Mouse (Mus musculus) limb, embryonic 10.5 days (tissue): ENCODE measurements around the gene Gen1. TPM values are rescaled to one million over a fixed set of nuclear protein-coding genes. Genes with fewer than 3 reads are reported as not detected.

ENCODE experiments used
- DNase-seq: peaks from one replicate; pipeline ENCODE4 v3.0.0-alpha.2; 2017; ENCODE audit warnings: low spot score
- H3K27ac ChIP-seq: fragments of 300-500 bp; sonication (generic); 2 replicates; pipeline ENCODE4 v1.5.1; 2016; ENCODE audit warnings: mild to moderate bottlenecking
- H3K27me3 ChIP-seq: fragments of 300-500 bp; sonication (generic); 2 replicates; pipeline ENCODE4 v1.6.1; 2016; ENCODE audit warnings: low read depth, mild to moderate bottlenecking; ENCODE audit not compliant: poor library complexity, severe bottlenecking
- H3K36me3 ChIP-seq: fragments of 300-500 bp; sonication (generic); 2 replicates; pipeline ENCODE4 v1.6.1; 2016; ENCODE audit warnings: mild to moderate bottlenecking, moderate library complexity
- H3K4me1 ChIP-seq: fragments of 300-500 bp; sonication (generic); 2 replicates; pipeline ENCODE4 v1.6.1; 2016
- H3K4me3 ChIP-seq: fragments of 300-500 bp; sonication (generic); 2 replicates; pipeline ENCODE4 v1.5.1; 2016; ENCODE audit warnings: mild to moderate bottlenecking, moderate library complexity
- H3K9me3 ChIP-seq: fragments of 300-500 bp; sonication (generic); replicated peaks from 2 replicates; pipeline ENCODE4 v1.6.1; 2016; ENCODE audit warnings: mild to moderate bottlenecking
- WGBS: fragments of 180-500 bp; shearing (Covaris S2); methylation state at CpG from one replicate; pipeline ENCODE4 v1.1.7; 2016; 5-methylcytosine and 5-hydroxymethylcytosine counted together
- microRNA-seq: library from miRNA; unstranded; fragments of <30 nt; microRNA quantifications from one replicate; pipeline ENCODE4, GENCODE M21; 2017
- polyA plus RNA-seq: library from polyadenylated mRNA; unstranded; fragments of >200 nt; fragmentation: Nextera tagmentation; extraction: Ambion mirVana; gene quantifications from 2 replicates; pipeline ENCODE4 v1.2.1, GENCODE M21; 2016

Gen1 gene
- polyA plus RNA-seq, 1 experiment from 2014 or later = 21.9 TPM

DNA sequence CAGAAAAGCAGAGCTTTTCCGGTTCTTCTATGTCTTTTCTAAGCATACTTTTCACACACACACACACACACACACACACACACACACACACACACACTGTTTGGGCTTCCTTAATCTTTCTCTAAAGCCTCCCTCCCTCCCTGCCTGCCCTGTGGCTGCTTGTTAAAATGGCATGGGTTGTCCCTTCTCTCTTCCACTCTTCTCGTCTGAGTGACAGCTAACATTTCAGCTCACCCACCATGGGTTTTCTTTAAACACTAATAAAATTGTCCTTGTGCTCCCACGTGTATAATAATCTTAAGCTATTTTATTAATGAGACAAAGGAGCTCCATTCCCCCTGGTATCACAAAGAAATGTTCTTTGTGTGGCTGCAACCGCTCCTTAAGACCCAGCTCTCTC, 67.6 kb downstream of the Gen1 start:
- DNase-seq = no peak

DNA sequence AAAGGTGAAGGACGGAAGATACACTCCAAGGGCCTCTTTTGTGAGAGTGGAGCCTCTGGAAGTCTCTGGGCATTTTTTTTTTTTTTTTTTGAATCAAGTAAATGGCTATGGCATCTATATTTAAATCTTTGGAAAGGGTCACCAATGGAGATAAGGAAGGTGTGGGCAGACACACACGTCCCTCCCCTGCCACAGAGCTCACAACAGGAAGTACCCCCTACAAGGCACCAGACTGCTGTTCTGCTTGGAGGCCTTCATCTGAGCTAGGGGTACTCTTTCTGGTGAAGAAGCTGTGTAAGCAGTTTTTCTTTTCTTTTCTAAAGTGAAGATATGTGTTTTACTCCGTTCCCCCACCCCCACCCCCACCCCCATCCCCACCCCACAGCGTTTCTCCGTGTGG, 68.8 kb downstream of the Gen1 start:
- 40% methylated on average over 5 of the region's 5 CpGs for WGBS
- no peak for DNase-seq
- Histone ChIP-seq H3K27me3 (no peaks in the 10 kb centered on the region), H3K9me3 (no peaks in the 10 kb centered on the region), H3K27ac (peak overlapping the region; percentile 70), H3K36me3 (no peaks in the 10 kb centered on the region), H3K4me1 (peaks cover 11% of the 10 kb centered on the region), H3K4me3 (peak overlapping the region; percentile 32; the same call in 1 of the 2 replicates)

More for the DNA sequence above, 67.6 kb downstream of the Gen1 start:
- H3K27ac ChIP-seq = no peak overlapping the region
- H3K9me3 ChIP-seq = no peaks in the 10 kb centered on the region
- no peak overlapping the region for H3K4me3 ChIP-seq
- peaks cover 11% of the 10 kb centered on the region for H3K4me1 ChIP-seq
- no peaks in the 10 kb centered on the region for H3K36me3 ChIP-seq
- 58% methylated on average over 4 of the region's 4 CpGs for WGBS
- H3K27me3 ChIP-seq = no peaks in the 10 kb centered on the region

DNA sequence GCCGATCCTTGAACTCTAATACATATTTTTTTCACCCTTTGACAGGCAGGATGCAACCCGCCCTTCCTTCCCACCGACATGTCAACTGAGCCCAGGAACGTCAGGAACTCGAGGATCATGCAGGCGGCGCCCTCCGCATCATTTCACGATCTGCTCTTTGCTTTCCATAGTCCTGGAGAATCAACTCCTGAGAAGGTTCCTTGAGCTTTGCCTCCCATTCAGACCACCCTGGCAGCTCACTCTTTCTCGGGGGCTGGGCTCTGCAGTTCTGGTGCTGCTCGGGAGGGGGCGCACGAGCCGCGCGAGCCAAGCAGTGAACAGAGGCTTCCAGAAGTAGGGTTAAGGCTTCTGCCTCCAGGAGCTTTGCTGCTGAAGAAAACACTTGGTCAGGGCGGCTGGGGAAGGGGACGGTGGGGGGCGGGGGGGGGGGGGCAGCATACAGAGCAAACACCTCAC, 69.4 kb downstream of the Gen1 start:
- H3K27ac ChIP-seq = peak overlapping the region; percentile 70
- 8% methylated on average over 18 of the region's 19 CpGs for whole genome bisulfite sequencing
- H3K9me3 ChIP-seq = no peaks in the 10 kb centered on the region
- peak overlapping the region; percentile 32 for H3K4me3 ChIP-seq
- DNase-seq = peak; percentile 88
- no peaks in the 10 kb centered on the region for H3K27me3 ChIP-seq
- peaks cover 11% of the 10 kb centered on the region for H3K4me1 ChIP-seq
- no peaks in the 10 kb centered on the region for H3K36me3 ChIP-seq

DNA sequence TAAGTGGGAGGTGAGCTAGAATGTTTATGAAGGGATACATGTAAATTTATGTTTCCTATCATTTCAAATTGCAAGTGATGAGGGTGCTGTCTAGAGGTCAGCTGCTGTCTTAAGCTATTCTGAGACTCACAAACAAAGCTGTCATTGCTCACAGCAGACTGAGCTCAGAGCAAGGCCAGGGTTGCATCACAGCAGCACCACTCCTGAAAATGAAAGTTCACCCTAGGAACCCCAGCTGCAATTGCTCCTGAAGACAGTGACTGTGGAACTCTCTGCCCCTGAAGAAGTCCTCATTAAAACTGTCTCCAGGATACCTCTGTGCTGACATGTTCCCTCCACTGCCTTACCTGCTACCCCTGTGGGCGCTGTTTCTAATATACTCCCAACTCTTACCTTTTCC, 70.6 kb downstream of the Gen1 start:
- no peaks in the 10 kb centered on the region for H3K9me3 ChIP-seq
- no peak overlapping the region for H3K27ac ChIP-seq
- H3K36me3 ChIP-seq = no peaks in the 10 kb centered on the region
- WGBS = 94% methylated on average over 1 of the region's 1 CpGs
- H3K4me3 ChIP-seq = no peak overlapping the region
- H3K27me3 ChIP-seq = no peaks in the 10 kb centered on the region
- DNase-seq = no peak
- peaks cover 11% of the 10 kb centered on the region for H3K4me1 ChIP-seq

Small RNAs within 50 kb of the gene (microRNA-seq; reads per million reads assigned to microRNA genes)
- gene Mir7675 = not detected

Other genes starting within 250 kb of the Gen1 start
- gene Kcns3, start 114.7 kb downstream of the Gen1 start, polyA plus RNA-seq = 0.18 and 0.28 TPM in 2 replicates
- gene Msgn1, start 56.8 kb downstream of the Gen1 start, polyA plus RNA-seq = 0.26 TPM in 1 of 2 replicates, not detected in the other
- gene Smc6, start 85 bp upstream of the Gen1 start, polyA plus RNA-seq = 137 and 143 TPM in 2 replicates
- gene Vsnl1, start 170.8 kb upstream of the Gen1 start, polyA plus RNA-seq = 0.45 and 0.78 TPM in 2 replicates
- 0.04 and 0.21 TPM in 2 replicates for gene Rad51ap2, start 190.3 kb upstream of the Gen1 start, polyA plus RNA-seq